Mouse (Mus musculus) CH12.LX (cell line): ENCODE data around the gene Sirt6. TPM values are rescaled to one million over a fixed set of nuclear protein-coding genes. Genes with fewer than 3 reads are reported as not detected.

ENCODE experiments used
- DNase-seq: peaks from one replicate; pipeline ENCODE4 v3.0.0-alpha.2; 2013; ENCODE audit errors: extremely low read depth
- H3K27ac ChIP-seq: 2 replicates; pipeline ENCODE4 v1.5.1; 2012; ENCODE audit warnings: low read depth, mild to moderate bottlenecking, control low read depth, moderate library complexity; ENCODE audit not compliant: insufficient read depth
- H3K27me3 ChIP-seq: replicated peaks from 2 replicates; pipeline ENCODE3; 2012; ENCODE audit warnings: inconsistent platforms
- H3K36me3 ChIP-seq, 2 experiments: replicated peaks in 1 of 2; 2 replicates each; pipeline versions ENCODE3 to v1.6.1; 2012; ENCODE audit warnings: inconsistent platforms in 1 of 2, low read length in 1 of 2, mild to moderate bottlenecking in 1 of 2, mixed read lengths in 1 of 2, moderate library complexity in 1 of 2; ENCODE audit not compliant: control insufficient read depth in 1 of 2, insufficient read depth in 1 of 2
- H3K4me1 ChIP-seq, 2 experiments: 2 replicates each; pipeline ENCODE4 v1.6.1; 2012; ENCODE audit warnings: inconsistent platforms in 1 of 2, moderate library complexity in 1 of 2; ENCODE audit not compliant: insufficient read depth in 2 of 2, control insufficient read depth in 1 of 2
- H3K4me2 ChIP-seq: 2 replicates; pipeline ENCODE4 v1.6.1; 2012; ENCODE audit warnings: low read depth, mild to moderate bottlenecking, control low read depth; ENCODE audit not compliant: poor library complexity, insufficient read depth, severe bottlenecking
- H3K4me3 ChIP-seq, 3 experiments: fragments of 150-350 bp in 1 of 3; sonication (generic) in 1 of 3; replicated peaks in 1 of 3; 2 replicates each; pipeline versions ENCODE3 to v1.5.1; 2011 to 2012; ENCODE audit warnings: low read depth in 2 of 3, low read length in 2 of 3, mild to moderate bottlenecking in 2 of 3, moderate library complexity in 2 of 3, control low read depth in 1 of 3, improper control_type of control experiment in 1 of 3, inconsistent platforms in 1 of 3, mixed read lengths in 1 of 3; ENCODE audit not compliant: poor library complexity in 1 of 3
- H3K79me2 ChIP-seq: replicated peaks from 2 replicates; pipeline ENCODE4 v1.6.1; 2012; ENCODE audit warnings: mild to moderate bottlenecking, moderate library complexity; ENCODE audit not compliant: control insufficient read depth, poor library complexity, insufficient read depth, severe bottlenecking; ENCODE audit errors: extremely low read depth
- H3K9ac ChIP-seq: 2 replicates; pipeline ENCODE4 v1.6.1; 2012; ENCODE audit warnings: low read depth, mild to moderate bottlenecking, control low read depth, moderate library complexity; ENCODE audit not compliant: insufficient read depth
- H3K9me3 ChIP-seq: replicated peaks from 2 replicates; pipeline ENCODE3; 2012; ENCODE audit warnings: low read length, inconsistent platforms, mixed read lengths
- CHD2 ChIP-seq: IDR thresholded peaks from 2 replicates; pipeline ENCODE4 v1.6.1; 2011; ENCODE audit warnings: low read length, improper control_type of control experiment
- CTCF ChIP-seq, 2 experiments: IDR thresholded peaks in 1 of 2; conservative IDR thresholded peaks in 1 of 2; 2 replicates each; pipeline ENCODE4 v1.5.1; 2011 to 2012; ENCODE audit warnings: low read depth in 2 of 2, low read length in 2 of 2, improper control_type of control experiment in 1 of 2, inconsistent platforms in 1 of 2, mild to moderate bottlenecking in 1 of 2, moderate library complexity in 1 of 2
- E2F4 ChIP-seq: IDR thresholded peaks from 2 replicates; pipeline ENCODE4 v1.6.1; 2011; ENCODE audit warnings: low read depth, low read length, improper control_type of control experiment; ENCODE audit not compliant: insufficient replicate concordance
- HCFC1 ChIP-seq: IDR thresholded peaks from 2 replicates; pipeline ENCODE4 v1.6.1; 2012; ENCODE audit warnings: low read depth, mild to moderate bottlenecking, inconsistent platforms, low read length, improper control_type of control experiment
- JUN ChIP-seq: IDR thresholded peaks from 2 replicates; pipeline ENCODE4 v1.6.1; 2011; ENCODE audit warnings: low read depth, mild to moderate bottlenecking, low read length, improper control_type of control experiment, moderate library complexity; ENCODE audit not compliant: insufficient read depth
- KAT2A ChIP-seq: IDR thresholded peaks from 2 replicates; pipeline ENCODE4 v1.6.1; 2012; ENCODE audit warnings: low read length, improper control_type of control experiment, inconsistent platforms; ENCODE audit not compliant: insufficient replicate concordance
- MAFK ChIP-seq: IDR thresholded peaks from 2 replicates; pipeline ENCODE4 v1.6.1; 2011; ENCODE audit warnings: low read length, improper control_type of control experiment; ENCODE audit not compliant: insufficient replicate concordance
- MAX ChIP-seq: IDR thresholded peaks from 2 replicates; pipeline ENCODE4 v1.6.1; 2011; ENCODE audit warnings: low read length, improper control_type of control experiment
- MAZ ChIP-seq: IDR thresholded peaks from 2 replicates; pipeline ENCODE4 v1.6.1; 2012; ENCODE audit warnings: low read depth, mild to moderate bottlenecking, inconsistent platforms, low read length, improper control_type of control experiment, moderate library complexity
- NELFE ChIP-seq: IDR thresholded peaks from 2 replicates; pipeline ENCODE4 v1.6.1; 2011; ENCODE audit warnings: low read depth, low read length, improper control_type of control experiment
- PAX5 ChIP-seq: IDR thresholded peaks from 2 replicates; pipeline ENCODE4 v1.6.1; 2012; ENCODE audit warnings: low read length, inconsistent platforms, mixed read lengths
- TBP ChIP-seq: conservative IDR thresholded peaks from 2 replicates; pipeline ENCODE4 v1.6.1; 2011; ENCODE audit warnings: low read depth, low read length, improper control_type of control experiment
- UBTF ChIP-seq: IDR thresholded peaks from 2 replicates; pipeline ENCODE4 v1.6.1; 2012; ENCODE audit warnings: low read depth, mild to moderate bottlenecking, inconsistent platforms, low read length, improper control_type of control experiment, moderate library complexity
- USF1 ChIP-seq: IDR thresholded peaks from 2 replicates; pipeline ENCODE4 v1.6.1; 2014; ENCODE audit warnings: low read depth, mild to moderate bottlenecking, inconsistent platforms, low read length, improper control_type of control experiment
- ZC3H11A ChIP-seq: IDR thresholded peaks from 2 replicates; pipeline ENCODE4 v1.6.1; 2012; ENCODE audit warnings: low read depth, mild to moderate bottlenecking, inconsistent platforms, low read length, improper control_type of control experiment
- ZKSCAN1 ChIP-seq: IDR thresholded peaks from 2 replicates; pipeline ENCODE4 v1.6.1; 2012; ENCODE audit warnings: low read depth, inconsistent platforms, low read length, improper control_type of control experiment, borderline replicate concordance
- ZMIZ1 ChIP-seq: IDR thresholded peaks from 2 replicates; pipeline ENCODE4 v1.6.1; 2012; ENCODE audit warnings: low read depth, mild to moderate bottlenecking, inconsistent platforms, low read length, improper control_type of control experiment
- ZNF384 ChIP-seq: IDR thresholded peaks from 2 replicates; pipeline ENCODE4 v1.6.1; 2012; ENCODE audit warnings: low read depth, low read length, improper control_type of control experiment, inconsistent platforms
- dilution Hi-C: fragments of 300-500 bp; cut with MboI; formaldehyde crosslinking; loops from 2 replicates; pipeline ENCODE4 v1.14.3; 2020; ENCODE audit warnings: low sequenced_read_pairs; ENCODE audit not compliant: extremely low pct_unique_long_range_greater_than_20kb, extremely low pct_ligation_motif_present
- in situ Hi-C: fragments of 300-500 bp; cut with MboI; formaldehyde crosslinking; loops from 3 replicates; pipeline ENCODE4 v1.14.3; 2019; ENCODE audit warnings: low sequenced_read_pairs, low pct_ligation_motif_present, low pct_unique_long_range_greater_than_20kb, mixed read lengths
- polyA plus RNA-seq: library from polyadenylated mRNA; unstranded; fragments of >175 nt; gene quantifications from 2 replicates; pipeline ENCODE4 v1.2.1, GENCODE M21; 2012; ENCODE audit warnings: low read depth; ENCODE audit not compliant: insufficient read length
- total RNA-seq, 2 experiments: library from RNA; depleted of rRNA; stranded (reverse); fragments of 300-350 nt in 1 of 2; fragments of >200 nt in 1 of 2; gene quantifications; 2 replicates each; pipeline ENCODE4 v1.2.3; 2012 to 2014

The Sirt6 gene
- total and polyA plus RNA-seq, 3 experiments, result 16.9 to 36.4 (median 17.8) TPM

DNA sequence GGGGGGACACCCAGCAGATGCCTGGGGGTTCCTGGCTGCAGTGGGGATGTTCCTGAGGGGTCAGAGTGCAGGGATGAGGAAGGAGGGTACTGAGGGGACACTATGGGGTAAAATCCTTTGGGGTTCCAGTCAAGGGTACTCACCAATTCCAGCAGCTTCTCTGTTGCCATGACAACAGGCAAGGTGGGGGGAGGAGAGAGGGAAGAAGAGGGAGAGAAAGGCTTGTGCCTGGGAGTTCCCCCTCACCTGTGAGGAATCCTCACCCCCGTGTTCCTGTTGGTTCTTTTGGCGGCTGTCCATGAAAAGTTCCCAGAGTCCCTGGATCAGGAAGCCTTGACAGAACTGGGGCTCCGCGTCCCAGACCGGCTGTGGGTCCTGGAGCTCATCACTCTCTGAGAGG, 32.0 kb downstream of the Sirt6 start:
- Histone ChIP-seq H3K4me2 (no peak overlapping the region), H3K27ac (no peak overlapping the region), H3K4me1 (peaks cover 2 to 6% of the 10 kb centered on the region in 2 experiments), H3K27me3 (peaks cover 93% of the 10 kb centered on the region), H3K79me2 (no peaks in the 10 kb centered on the region), H3K36me3 (no peaks in the 10 kb centered on the region)
- dilution Hi-C loops, result no loop called here
- DNase-seq, result no peak
- in situ Hi-C loops, result no loop called here
- TF ChIP-seq PAX5, result no peak
- TF ChIP-seq, all 38 proteins: peak for 0
- Histone ChIP-seq H3K4me3 (no peak overlapping the region), H3K9ac (no peak overlapping the region), H3K9me3 (no peaks in the 10 kb centered on the region)

DNA sequence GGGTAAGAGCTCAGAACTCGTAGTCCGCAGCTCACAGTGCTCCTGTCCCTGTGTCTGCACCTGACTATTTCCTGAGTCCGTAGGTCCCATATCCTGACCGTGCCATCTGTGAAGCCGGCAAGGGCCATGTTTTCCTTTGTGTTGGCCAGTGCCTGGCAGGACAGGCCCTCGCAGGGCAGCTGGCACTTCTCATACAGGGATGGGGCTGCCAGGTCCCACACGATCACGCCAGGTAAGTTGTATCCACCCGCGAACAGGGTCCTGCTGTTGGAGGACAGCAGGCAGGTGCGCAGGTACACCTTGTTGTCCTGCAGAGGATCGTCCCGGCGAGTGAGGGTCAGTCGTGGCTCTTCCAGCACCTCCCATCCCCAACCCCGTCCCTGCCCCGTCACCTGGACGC, 33.7 kb downstream of the Sirt6 start:
- H3K9ac ChIP-seq, result no peak overlapping the region
- H3K4me2 ChIP-seq, result no peak overlapping the region
- no peaks in the 10 kb centered on the region for H3K36me3 ChIP-seq
- DNase-seq, result no peak
- dilution Hi-C loops (no loop called here), in situ Hi-C loops (no loop called here)
- TF ChIP-seq MAZ (no peak), HCFC1 (no peak), NELFE (no peak), CTCF (conservative IDR thresholded peaks at IDR 0.05 in 1 of 2, IDR thresholded peaks at IDR 0.05 in 1 of 2; ENCODE audit: low read depth in 2 of 2, low read length in 2 of 2) (no peak), ZC3H11A (no peak), E2F4 (no peak), JUN (no peak), TBP (no peak), USF1 (no peak), CHD2 (no peak), KAT2A (no peak), UBTF (no peak), MAFK (no peak), ZNF384 (no peak), ZKSCAN1 (no peak), MAX (no peak), PAX5 (no peak), ZMIZ1 (no peak)
- H3K4me3 ChIP-seq, result no peak overlapping the region
- no peaks in the 10 kb centered on the region for H3K9me3 ChIP-seq
- H3K79me2 ChIP-seq, result no peaks in the 10 kb centered on the region
- no peak overlapping the region for H3K27ac ChIP-seq
- peaks cover 0 to 6% of the 10 kb centered on the region in 2 experiments; a peak in 3 of 4 replicates for H3K4me1 ChIP-seq
- peaks cover 93% of the 10 kb centered on the region for H3K27me3 ChIP-seq
